Mouse (Mus musculus) myocyte (in vitro differentiated cells): ENCODE measurements around the gene 4931406P16Rik.

Experiments used
- CEBPB ChIP-seq: IDR thresholded peaks from 2 replicates; pipeline ENCODE4 v1.6.1; 2011; ENCODE audit warnings: mild to moderate bottlenecking, moderate library complexity; ENCODE audit not compliant: poor library complexity, insufficient read depth, severe bottlenecking
- E2F4 ChIP-seq: IDR thresholded peaks from one replicate; pipeline ENCODE4 v1.6.1; 2011; ENCODE audit warnings: mild to moderate bottlenecking, control low read depth, moderate library complexity; ENCODE audit not compliant: insufficient read depth
- MAX ChIP-seq: IDR thresholded peaks from one replicate; pipeline ENCODE4 v1.6.1; 2011; ENCODE audit warnings: low read depth, mild to moderate bottlenecking, control low read depth
- MYOD1 ChIP-seq, 3 experiments: IDR thresholded peaks; one replicate each; pipeline ENCODE4 v1.6.1; 2011; ENCODE audit warnings: control low read depth in 2 of 3, low read depth in 2 of 3, mild to moderate bottlenecking in 2 of 3, moderate library complexity in 1 of 3; ENCODE audit not compliant: insufficient read length in 2 of 3, control insufficient read depth in 1 of 3
- MYOG ChIP-seq, 3 experiments: IDR thresholded peaks; one replicate each; pipeline ENCODE4 v1.6.1; 2011; ENCODE audit warnings: control low read depth in 2 of 3, low read depth in 2 of 3, mild to moderate bottlenecking in 2 of 3; ENCODE audit not compliant: insufficient read length in 2 of 3, control insufficient read depth in 1 of 3, insufficient read depth in 1 of 3
- POLR2A ChIP-seq: IDR thresholded peaks from one replicate; pipeline ENCODE4 v1.6.1; 2011; ENCODE audit warnings: low read depth, mild to moderate bottlenecking, control low read depth, moderate library complexity; ENCODE audit not compliant: insufficient read length
- POLR2AphosphoS2 ChIP-seq: IDR thresholded peaks from one replicate; pipeline ENCODE4 v1.6.1; 2011; ENCODE audit warnings: low read depth, control low read depth; ENCODE audit not compliant: insufficient read length
- SRF ChIP-seq: IDR thresholded peaks from one replicate; pipeline ENCODE4 v1.6.1; 2011; ENCODE audit warnings: low read depth; ENCODE audit not compliant: control insufficient read depth, insufficient read length
- TCF12 ChIP-seq: IDR thresholded peaks from one replicate; pipeline ENCODE4 v1.6.1; 2011; ENCODE audit warnings: mild to moderate bottlenecking, control low read depth; ENCODE audit not compliant: poor library complexity, insufficient read depth, severe bottlenecking
- TCF3 ChIP-seq: IDR thresholded peaks from one replicate; pipeline ENCODE4 v1.6.1; 2011; ENCODE audit warnings: low read depth, control low read depth; ENCODE audit not compliant: insufficient read length
- USF1 ChIP-seq: IDR thresholded peaks from one replicate; pipeline ENCODE4 v1.6.1; 2011; ENCODE audit warnings: low read depth, mild to moderate bottlenecking, control low read depth, moderate library complexity

DNA sequence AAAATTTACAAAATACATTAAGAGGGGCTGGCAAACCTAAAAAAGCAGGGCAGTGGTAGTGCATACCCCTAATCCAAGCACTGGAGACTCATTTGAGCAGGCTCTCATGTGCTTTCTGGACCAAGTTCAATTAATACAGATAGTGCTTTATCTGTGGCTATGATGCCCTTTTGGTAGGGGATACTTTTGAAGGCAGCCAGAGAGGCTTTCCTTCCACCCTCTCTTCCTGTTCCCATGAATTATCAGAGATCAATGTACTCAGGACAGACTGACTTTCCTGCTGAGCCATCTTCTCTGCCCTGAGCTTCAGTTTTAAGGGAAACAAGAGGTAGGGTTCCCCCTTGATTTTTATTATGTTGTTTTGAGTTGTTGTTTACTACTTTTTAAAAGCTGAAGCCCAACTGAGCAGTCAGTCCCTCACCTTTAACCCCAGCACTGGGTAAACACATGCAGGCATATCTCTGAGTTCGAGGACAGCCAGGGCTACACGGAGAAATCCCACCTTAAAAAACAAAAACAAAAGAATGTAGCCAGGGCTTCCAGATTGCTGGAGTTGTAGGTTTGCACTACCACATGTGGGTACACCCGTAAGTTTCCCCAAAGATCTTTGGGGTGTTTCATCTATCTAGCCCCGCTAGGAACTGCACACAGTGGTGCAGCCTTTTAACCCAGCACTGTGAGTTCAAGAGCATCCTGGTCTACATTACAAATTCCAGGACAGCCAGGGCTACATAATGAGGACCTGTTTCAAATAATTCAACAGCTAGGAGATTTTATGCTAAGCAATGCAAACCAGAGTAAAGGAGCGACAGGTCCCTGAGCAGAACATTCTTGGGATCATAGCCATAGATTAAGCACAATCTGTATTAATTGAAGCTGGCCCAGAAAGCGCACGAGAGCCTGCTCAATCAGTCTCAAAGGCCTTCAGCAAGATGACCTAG lies 80.3 kb downstream of the 4931406P16Rik start:
- TF ChIP-seq POLR2AphosphoS2 (no peak), MYOG (IDR thresholded peaks at IDR 0.05; ENCODE audit: control insufficient read depth in 1 of 3, insufficient read depth in 1 of 3, insufficient read length in 2 of 3, low read depth in 2 of 3) (no peak), MYOD1 (IDR thresholded peaks at IDR 0.05; ENCODE audit: control insufficient read depth in 1 of 3, insufficient read length in 2 of 3, low read depth in 2 of 3) (no peak), POLR2A (no peak), MAX (no peak), E2F4 (no peak), TCF12 (no peak), USF1 (no peak), TCF3 (no peak), SRF (no peak), CEBPB (no peak)
